Mouse (Mus musculus) olfactory bulb, adult 2 months (tissue): ENCODE results near the gene Atl1.

Source experiments
- CTCF ChIP-seq: fragments of 200-500 bp; IDR thresholded peaks from 2 replicates; pipeline ENCODE4 v1.5.1; 2012; ENCODE audit warnings: low read depth, mild to moderate bottlenecking, low read length, moderate library complexity; ENCODE audit not compliant: insufficient read depth
- POLR2A ChIP-seq: fragments of 200-500 bp; IDR thresholded peaks from 2 replicates; pipeline ENCODE4 v1.6.1; 2012; ENCODE audit warnings: mild to moderate bottlenecking, low read depth, low read length, moderate library complexity; ENCODE audit not compliant: insufficient read depth

DNA sequence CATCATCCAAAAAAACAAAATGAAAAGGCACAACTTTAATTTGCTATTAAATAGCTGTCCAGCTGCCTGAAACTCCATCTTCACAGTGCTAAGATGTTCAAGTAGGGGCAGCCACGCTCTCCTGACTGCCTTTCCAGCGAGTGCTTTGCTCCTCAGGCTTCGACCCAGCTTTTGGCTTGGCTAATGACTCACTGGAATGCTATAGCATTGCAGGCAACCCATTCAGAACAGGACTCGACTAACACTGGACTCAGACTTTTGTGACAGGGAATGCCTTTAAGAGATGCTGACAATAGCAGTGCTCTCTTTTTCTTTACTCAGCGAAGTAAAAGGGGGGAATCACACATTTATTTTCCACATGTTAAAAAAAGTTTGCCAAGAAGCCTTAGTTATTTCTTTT lies 119.3 kb downstream of the Atl1 start:
- TF ChIP-seq POLR2A, result no peak
- TF ChIP-seq CTCF, result no peak
